Mouse (Mus musculus) naive thymus-derived CD4-positive, alpha-beta T cell, adult 2 months (primary cell): ENCODE data around the gene Zfp458.

Experiments used
- DNase-seq: peaks from one replicate; pipeline ENCODE4 v3.0.0-alpha.2; 2011; ENCODE audit warnings: low read depth

The Zfp458 gene

GRCm38 (mm10) chr13:67278314-67278713 lies at the start of gene Zfp458:
Zfp458 (minus strand) TSS chr13:67278466.
- no peak for DNase-seq

- no peak for DNase-seq
Observed at GRCm38 (mm10) chr13:67306718-67307117, 28.5 kb upstream of the Zfp458 start.

DNA sequence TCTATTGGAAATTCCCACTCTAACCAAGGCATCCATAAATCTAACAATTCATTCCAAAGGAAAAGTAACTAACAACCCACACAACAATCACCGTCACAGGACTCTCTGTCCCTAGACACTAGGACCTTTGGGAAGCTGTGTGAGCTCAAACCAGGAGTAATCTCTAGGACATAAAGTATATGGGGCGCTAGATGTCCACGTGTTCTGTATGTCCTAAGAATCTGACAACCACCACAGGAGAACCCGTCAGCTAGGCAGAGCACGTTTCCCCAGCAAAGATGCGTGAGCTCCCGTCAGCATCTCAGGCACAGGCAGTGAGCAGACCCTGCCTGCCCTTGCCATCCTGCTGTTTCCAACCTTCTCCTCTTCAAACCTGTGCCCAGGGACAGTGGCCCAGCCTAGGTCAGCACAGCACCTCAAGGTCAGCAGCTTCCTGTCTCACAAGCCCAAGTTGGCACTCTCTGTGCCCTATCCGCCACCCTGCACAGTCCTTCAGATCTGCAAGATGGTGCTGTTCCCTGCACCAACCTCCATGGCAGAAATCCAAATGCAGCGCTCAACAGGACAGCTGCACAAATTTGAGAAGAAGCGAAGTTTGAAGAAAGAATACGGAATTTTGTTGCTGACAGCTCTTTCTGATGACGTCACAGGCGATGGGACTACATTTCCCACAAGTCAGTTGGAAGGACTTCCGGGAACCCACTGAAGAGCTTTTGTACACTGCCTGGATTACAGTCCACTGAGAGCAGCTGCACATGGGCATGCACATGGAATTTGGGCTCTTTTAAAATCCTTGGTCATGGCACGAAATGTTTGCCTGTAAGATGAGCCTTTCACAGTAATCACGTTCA lies 27.8 kb upstream of the Zfp458 start, which contains the start of gene Zfp457:
Gene Zfp457, minus strand, starts transcription at position 664 of the 851 bp plus-strand sequence.
- peak; percentile 92 for DNase-seq

- peak; percentile 15 for DNase-seq
Observed at GRCm38 (mm10) chr13:67269383-67270065, 8.7 kb downstream of the Zfp458 start.

DNA sequence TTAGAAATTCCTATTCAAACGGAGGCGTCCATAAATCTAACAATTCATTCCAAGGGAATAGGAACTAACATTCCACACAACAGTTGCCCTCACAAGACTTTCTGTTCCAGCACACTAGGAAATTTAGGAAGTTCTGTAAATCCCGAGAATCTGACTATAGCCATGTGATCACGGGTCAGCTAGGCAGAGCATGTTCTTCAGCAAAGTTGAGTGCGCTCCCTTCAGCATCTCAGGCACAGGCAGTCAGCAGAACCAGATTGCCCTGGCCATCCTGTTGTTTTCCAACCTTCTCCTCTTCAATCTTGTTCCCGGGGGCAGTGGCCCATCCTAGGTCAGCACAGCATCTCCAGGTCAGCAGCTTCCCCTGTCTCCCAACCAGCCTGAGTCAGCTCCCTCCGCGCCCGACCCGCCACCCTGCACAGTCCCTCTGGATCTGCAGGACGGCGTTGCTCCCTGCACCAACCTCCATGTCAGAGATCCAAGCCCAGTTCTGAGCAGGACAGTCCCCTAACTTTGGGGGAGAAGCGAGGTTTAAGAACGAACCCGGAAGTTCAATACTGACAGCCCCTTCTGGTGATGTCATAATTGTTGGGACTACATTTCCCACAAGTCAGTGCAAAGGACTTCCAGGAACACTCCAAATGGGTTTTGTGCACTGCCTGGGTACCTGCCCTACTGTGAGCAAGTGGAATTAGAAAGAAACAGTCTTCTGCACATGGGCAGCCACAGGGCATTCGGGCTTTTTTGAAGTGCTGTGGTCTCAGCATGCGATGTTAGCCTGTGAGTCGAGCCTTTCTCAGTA lies 9.5 kb downstream of the Zfp458 start:
- peak; percentile 90 for DNase-seq

DNA sequence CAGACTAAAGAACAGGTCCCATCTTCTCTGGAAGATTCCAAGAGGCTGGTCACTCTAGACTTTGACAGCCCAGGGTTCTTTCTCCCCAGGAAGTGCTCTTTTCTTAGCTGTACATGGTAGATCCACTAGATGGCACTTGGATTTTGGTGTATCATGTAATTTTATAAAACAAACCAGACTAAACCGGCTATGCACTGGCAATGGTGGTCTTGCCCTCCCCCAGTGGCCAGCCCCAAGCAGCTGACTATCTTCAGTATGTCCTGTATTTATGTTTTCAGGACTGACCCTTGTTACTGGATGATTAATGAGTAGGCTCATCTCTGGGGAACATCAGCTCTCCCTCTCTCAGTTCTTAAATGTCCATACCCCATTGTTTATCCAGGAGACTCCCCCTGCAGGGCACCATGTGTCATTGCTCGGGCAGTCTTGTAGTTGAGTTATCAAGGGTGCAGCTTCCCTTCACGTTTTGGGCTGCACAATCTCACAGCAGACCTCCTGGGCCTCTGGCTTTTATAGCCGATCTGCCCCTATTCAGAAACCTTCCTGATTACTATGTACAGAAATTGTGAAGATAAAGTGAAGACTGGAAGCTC lies 64.2 kb downstream of the Zfp458 start:
- peak; percentile 50 for DNase-seq
